Mouse (Mus musculus) hindbrain, embryonic 11.5 days (tissue): ENCODE results near the gene Gtsf1. TPM values are rescaled to one million over a fixed set of nuclear protein-coding genes. Genes with fewer than 3 reads are reported as not detected.

Source experiments
- ATAC-seq: fragments of 200-750 bp; cut with Nextera tagmentation; 2 replicates; pipeline ENCODE4 v1.8.0; 2017; ENCODE audit warnings: mild to moderate bottlenecking, moderate TSS enrichment, moderate library complexity; ENCODE audit not compliant: low FRiP score
- DNase-seq: peaks from one replicate; pipeline ENCODE4 v3.0.0-alpha.2; 2015; ENCODE audit warnings: low spot score
- H3K27ac ChIP-seq: fragments of 300-500 bp; sonication (generic); 2 replicates; pipeline ENCODE4 v1.5.1; 2014; ENCODE audit warnings: mild to moderate bottlenecking, low read depth, low read length
- H3K27me3 ChIP-seq: fragments of 300-500 bp; sonication (generic); 2 replicates; pipeline ENCODE4 v1.6.1; 2014; ENCODE audit warnings: mild to moderate bottlenecking, low read length, moderate library complexity, mixed read lengths; ENCODE audit not compliant: control insufficient read depth, insufficient read depth
- H3K36me3 ChIP-seq: fragments of 300-500 bp; sonication (generic); 2 replicates; pipeline ENCODE4 v1.6.1; 2014; ENCODE audit warnings: mild to moderate bottlenecking, low read length, moderate library complexity, mixed read lengths; ENCODE audit not compliant: control insufficient read depth, insufficient read depth
- H3K4me1 ChIP-seq: fragments of 300-500 bp; sonication (generic); replicated peaks from 2 replicates; pipeline ENCODE4 v1.6.1; 2014; ENCODE audit warnings: low read length, mixed read lengths; ENCODE audit not compliant: control insufficient read depth, insufficient read depth
- H3K4me2 ChIP-seq: fragments of 300-500 bp; sonication (generic); replicated peaks from 2 replicates; pipeline ENCODE4 v1.6.1; 2014; ENCODE audit warnings: mild to moderate bottlenecking, low read depth, low read length
- H3K4me3 ChIP-seq: fragments of 300-500 bp; sonication (generic); 2 replicates; pipeline ENCODE4 v1.5.1; 2014; ENCODE audit warnings: low read depth, low read length
- H3K9ac ChIP-seq: fragments of 300-500 bp; sonication (generic); 2 replicates; pipeline ENCODE4 v1.6.1; 2014; ENCODE audit warnings: low read depth, low read length
- H3K9me3 ChIP-seq: fragments of 300-500 bp; sonication (generic); 2 replicates; pipeline ENCODE4 v1.6.1; 2016; ENCODE audit warnings: low read length; ENCODE audit not compliant: control insufficient read depth
- WGBS: fragments of 180-500 bp; shearing (Covaris S2); extraction: QIAGEN DNeasy Blood & Tissue Kit; methylation state at CpG from one replicate; pipeline ENCODE4 v1.1.7; 2014; 5-methylcytosine and 5-hydroxymethylcytosine counted together
- polyA plus RNA-seq: library from polyadenylated mRNA; unstranded; fragments of >200 nt; fragmentation: Nextera tagmentation; extraction: Ambion mirVana; gene quantifications from 2 replicates; pipeline ENCODE4 v1.2.1, GENCODE M21; 2014

Gene Gtsf1
- polyA plus RNA-seq, 1 experiment from 2014 or later, result not detected

- ATAC-seq (no peak), DNase-seq (no peak)
- Histone ChIP-seq H3K4me1 (no peaks in the 10 kb centered on the region), H3K4me3 (no peak overlapping the region), H3K36me3 (no peaks in the 10 kb centered on the region), H3K27me3 (peaks cover 2% of the 10 kb centered on the region; the same call in 1 of the 2 replicates), H3K9ac (no peak overlapping the region), H3K9me3 (no peaks in the 10 kb centered on the region), H3K4me2 (no peak overlapping the region), H3K27ac (no peak overlapping the region)
- 77% methylated on average over 1 of the region's 1 CpGs for WGBS
Measured at GRCm38 (mm10) chr15:103363809-103364208, 66.5 kb downstream of the Gtsf1 start.

- DNase-seq, result no peak
- Histone ChIP-seq H3K27me3 (peaks cover 2% of the 10 kb centered on the region; the same call in 1 of the 2 replicates), H3K9me3 (no peaks in the 10 kb centered on the region), H3K9ac (no peak overlapping the region), H3K4me3 (no peak overlapping the region), H3K4me1 (no peaks in the 10 kb centered on the region), H3K27ac (no peak overlapping the region), H3K4me2 (no peak overlapping the region), H3K36me3 (no peaks in the 10 kb centered on the region)
- WGBS, result 96% methylated on average over 3 of the region's 3 CpGs
- no peak for ATAC-seq
Measured at GRCm38 (mm10) chr15:103362950-103363349, 67.3 kb downstream of the Gtsf1 start.

GRCm38 (mm10) chr15:103362333-103362732 lies 67.9 kb downstream of the Gtsf1 start:
- Histone ChIP-seq H3K9ac (no peak overlapping the region), H3K36me3 (no peaks in the 10 kb centered on the region), H3K4me3 (no peak overlapping the region), H3K9me3 (no peaks in the 10 kb centered on the region), H3K4me2 (no peak overlapping the region), H3K4me1 (no peaks in the 10 kb centered on the region), H3K27ac (no peak overlapping the region), H3K27me3 (peaks cover 2% of the 10 kb centered on the region; the same call in 1 of the 2 replicates)
- DNase-seq (no peak), ATAC-seq (no peak)
- 95% methylated on average over 6 of the region's 7 CpGs for WGBS

- Histone ChIP-seq H3K27me3 (0 out of 2 replicates have a peak, but pooled peaks cover 2% of the 10 kb centered on the region), H3K27ac (no peak overlapping the region), H3K36me3 (no peaks in the 10 kb centered on the region), H3K4me2 (no peak overlapping the region), H3K4me1 (no peaks in the 10 kb centered on the region), H3K4me3 (no peak overlapping the region), H3K9ac (no peak overlapping the region), H3K9me3 (no peaks in the 10 kb centered on the region)
- 74% methylated on average over 1 of the region's 1 CpGs for WGBS
- DNase-seq (no peak), ATAC-seq (no peak)
Measured at GRCm38 (mm10) chr15:103361269-103361668, 69.0 kb downstream of the Gtsf1 start.

GRCm38 (mm10) chr15:103359869-103360602 lies 70.2 kb downstream of the Gtsf1 start:
- no peak for DNase-seq

DNA sequence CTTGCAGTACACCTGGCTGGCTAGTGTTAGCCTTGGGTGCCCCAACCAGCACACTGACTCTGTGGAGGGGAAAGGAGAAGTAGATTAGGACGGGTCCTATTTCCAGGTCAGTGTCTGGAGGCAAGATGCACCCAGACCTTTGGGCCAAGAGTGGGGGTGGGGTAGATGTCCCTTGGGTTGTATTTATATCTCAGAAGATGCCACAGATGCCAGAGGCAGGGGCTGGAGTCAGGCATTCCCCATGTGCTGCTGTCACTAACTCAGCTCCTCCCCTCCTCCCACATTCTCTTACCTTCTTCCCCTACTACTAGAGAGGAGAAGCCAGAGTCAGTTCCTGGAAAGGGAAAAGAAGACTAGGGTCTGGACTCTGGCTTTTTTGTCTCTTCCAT lies 71.2 kb downstream of the Gtsf1 start:
- no peaks in the 10 kb centered on the region for H3K4me1 ChIP-seq
- 78% methylated on average over 1 of the region's 1 CpGs for WGBS
- H3K27me3 ChIP-seq, result no peaks in the 10 kb centered on the region
- no peak for ATAC-seq
- no peak for DNase-seq
- no peak overlapping the region for H3K4me3 ChIP-seq
- H3K4me2 ChIP-seq, result no peak overlapping the region
- no peak overlapping the region for H3K9ac ChIP-seq
- no peak overlapping the region for H3K27ac ChIP-seq
- H3K9me3 ChIP-seq, result no peaks in the 10 kb centered on the region
- H3K36me3 ChIP-seq, result no peaks in the 10 kb centered on the region

More at GRCm38 (mm10) chr15:103359869-103360602, 70.2 kb downstream of the Gtsf1 start:
- WGBS, result 96% methylated on average over 5 of the region's 5 CpGs
- ATAC-seq, result no peak
- Histone ChIP-seq H3K27ac (no peak overlapping the region), H3K4me1 (no peaks in the 10 kb centered on the region), H3K4me2 (no peak overlapping the region), H3K27me3 (no peaks in the 10 kb centered on the region), H3K36me3 (no peaks in the 10 kb centered on the region), H3K9ac (no peak overlapping the region), H3K4me3 (no peak overlapping the region), H3K9me3 (no peaks in the 10 kb centered on the region)

DNA sequence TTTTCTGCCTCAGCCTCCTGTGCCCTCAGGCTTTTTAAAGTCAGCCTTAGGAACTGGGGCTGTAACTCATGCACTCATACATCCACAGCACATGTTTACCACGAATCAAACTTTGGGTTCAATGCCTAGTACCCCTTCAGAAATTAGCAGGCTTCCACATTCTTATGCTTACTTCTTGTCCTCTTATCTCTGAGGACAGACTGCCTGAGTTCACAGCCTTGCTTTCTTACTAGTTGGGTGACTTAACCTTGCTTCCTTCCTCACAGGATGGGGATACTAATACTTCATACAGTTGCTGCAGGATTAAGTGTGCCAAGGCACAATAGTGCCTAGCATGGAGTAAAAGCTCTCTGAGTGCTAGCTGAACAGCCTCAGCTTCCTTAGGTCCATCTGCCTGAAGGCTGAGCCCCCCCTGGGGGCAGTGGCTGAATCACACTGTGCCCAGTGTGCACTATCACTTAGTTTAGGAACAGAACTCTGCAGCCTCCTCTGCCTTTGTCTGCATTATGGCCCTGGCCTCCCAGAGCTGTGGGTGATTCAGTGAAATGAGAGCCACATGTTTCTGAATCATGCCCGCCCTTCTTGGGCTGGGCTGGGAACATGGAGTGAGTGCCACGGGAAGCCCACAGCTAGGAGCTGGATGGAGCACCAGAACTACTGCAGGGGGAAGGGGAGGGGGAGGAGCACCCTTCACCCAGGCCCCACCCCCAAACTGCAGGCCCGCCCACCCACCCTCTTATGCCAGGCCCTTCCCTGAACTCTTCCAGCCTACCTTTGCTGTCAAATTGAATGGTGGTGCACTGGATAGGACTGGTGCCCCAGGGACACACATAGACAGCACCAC lies 71.8 kb downstream of the Gtsf1 start:
- no peaks in the 10 kb centered on the region for H3K9me3 ChIP-seq
- H3K4me3 ChIP-seq, result no peak overlapping the region
- H3K9ac ChIP-seq, result no peak overlapping the region
- ATAC-seq (no peak), DNase-seq (no peak)
- H3K36me3 ChIP-seq, result no peaks in the 10 kb centered on the region
- H3K4me2 ChIP-seq, result no peak overlapping the region
- H3K4me1 ChIP-seq, result no peaks in the 10 kb centered on the region
- 39% methylated on average over 4 of the region's 4 CpGs for WGBS
- no peak overlapping the region for H3K27ac ChIP-seq
- no peaks in the 10 kb centered on the region for H3K27me3 ChIP-seq

DNA sequence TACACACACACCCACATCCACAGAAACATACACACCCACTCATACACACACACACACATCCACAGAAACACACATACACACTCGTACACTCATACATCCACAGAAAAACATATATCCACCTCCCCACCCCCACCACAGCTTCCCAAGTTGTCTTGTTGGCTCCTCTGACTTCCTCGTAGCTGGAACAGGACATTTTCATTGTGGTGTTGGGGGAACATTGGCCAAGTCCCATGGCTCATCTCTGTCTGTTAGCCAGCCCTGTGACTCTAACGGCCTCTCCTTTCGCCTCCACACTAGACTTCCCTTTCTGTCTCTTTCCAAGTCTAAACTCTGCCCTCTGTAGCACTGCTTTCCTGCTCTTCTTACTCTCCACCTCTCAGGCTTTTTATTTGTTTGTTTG lies 72.5 kb downstream of the Gtsf1 start:
- no peak for DNase-seq
- Histone ChIP-seq H3K4me1 (no peaks in the 10 kb centered on the region), H3K4me3 (no peak overlapping the region), H3K27me3 (no peaks in the 10 kb centered on the region), H3K9me3 (no peaks in the 10 kb centered on the region), H3K4me2 (no peak overlapping the region), H3K27ac (no peak overlapping the region), H3K9ac (no peak overlapping the region), H3K36me3 (no peaks in the 10 kb centered on the region)
- no peak for ATAC-seq
- WGBS, result 86% methylated on average over 4 of the region's 4 CpGs
